Mouse (Mus musculus) midbrain, embryonic 16.5 days (tissue): ENCODE data around the gene Rps25. TPM values are rescaled to one million over a fixed set of nuclear protein-coding genes. Genes with fewer than 3 reads are reported as not detected.
"Not testable (repeated sequence)": the region's sequence is repeated elsewhere in the genome, so short reads cannot be mapped to it uniquely, and the experiment has no call there.

ENCODE experiments used
- ATAC-seq: fragments of 200-750 bp; cut with Nextera tagmentation; 2 replicates; pipeline ENCODE4 v1.8.0; 2017; ENCODE audit warnings: moderate TSS enrichment
- H3K27ac ChIP-seq: fragments of 300-500 bp; sonication (generic); 2 replicates; pipeline ENCODE4 v1.5.1; 2014; ENCODE audit warnings: mild to moderate bottlenecking, low read length, mixed read lengths
- H3K27me3 ChIP-seq: fragments of 300-500 bp; sonication (generic); 2 replicates; pipeline ENCODE4 v1.6.1; 2014; ENCODE audit warnings: low read depth, low read length, mixed read lengths; ENCODE audit not compliant: control insufficient read depth, insufficient read depth
- H3K36me3 ChIP-seq: fragments of 300-500 bp; sonication (generic); 2 replicates; pipeline ENCODE4 v1.6.1; 2014; ENCODE audit warnings: mild to moderate bottlenecking, low read length, moderate library complexity, mixed read lengths; ENCODE audit not compliant: control insufficient read depth, insufficient read depth
- H3K4me1 ChIP-seq: fragments of 300-500 bp; sonication (generic); 2 replicates; pipeline ENCODE4 v1.6.1; 2014; ENCODE audit warnings: mild to moderate bottlenecking, low read length, mixed read lengths; ENCODE audit not compliant: control insufficient read depth, insufficient read depth
- H3K4me2 ChIP-seq: fragments of 300-500 bp; sonication (generic); 2 replicates; pipeline ENCODE4 v1.6.1; 2014; ENCODE audit warnings: mild to moderate bottlenecking, low read length, mixed read lengths
- H3K4me3 ChIP-seq: fragments of 300-500 bp; sonication (generic); 2 replicates; pipeline ENCODE4 v1.5.1; 2014; ENCODE audit warnings: low read depth, mild to moderate bottlenecking, low read length, moderate library complexity, mixed read lengths
- H3K9ac ChIP-seq: fragments of 300-500 bp; sonication (generic); 2 replicates; pipeline ENCODE4 v1.6.1; 2014; ENCODE audit warnings: low read depth, low read length, mixed read lengths
- H3K9me3 ChIP-seq: fragments of 300-500 bp; sonication (generic); replicated peaks from 2 replicates; pipeline ENCODE4 v1.6.1; 2014; ENCODE audit warnings: mild to moderate bottlenecking, low read length, mixed read lengths; ENCODE audit not compliant: control insufficient read depth, poor library complexity, severe bottlenecking
- WGBS: fragments of 180-500 bp; shearing (Covaris S2); extraction: QIAGEN DNeasy Blood & Tissue Kit; methylation state at CpG from one replicate; pipeline ENCODE4 v1.1.7; 2014; 5-methylcytosine and 5-hydroxymethylcytosine counted together
- polyA plus RNA-seq: library from polyadenylated mRNA; unstranded; fragments of >200 nt; fragmentation: Nextera tagmentation; extraction: Ambion mirVana; gene quantifications from 2 replicates; pipeline ENCODE4 v1.2.1, GENCODE M21; 2015

Gene Rps25
- polyA plus RNA-seq, 1 experiment from 2014 or later = 926 TPM

- H3K4me1 ChIP-seq = peaks cover 18% of the 10 kb centered on the region
- H3K9me3 ChIP-seq = no peaks in the 10 kb centered on the region
- H3K9ac ChIP-seq = 0 out of 2 replicates have a peak overlapping the region, but pooled peaks have one; percentile 13
- no peak for ATAC-seq
- peak overlapping the region; percentile 76 for H3K4me3 ChIP-seq
- peaks cover 17% of the 10 kb centered on the region for H3K36me3 ChIP-seq
- H3K27ac ChIP-seq = no peak overlapping the region
- H3K27me3 ChIP-seq = no peaks in the 10 kb centered on the region
- 8% methylated on average over 4 of the region's 4 CpGs for WGBS
- peak overlapping the region; percentile 84 for H3K4me2 ChIP-seq
Observed at GRCm38 (mm10) chr9:44398087-44398486, 8.9 kb upstream of the Rps25 start.

GRCm38 (mm10) chr9:44398551-44398950 is 8.4 kb upstream of the Rps25 start:
- no peak overlapping the region for H3K27ac ChIP-seq
- no peak for ATAC-seq

GRCm38 (mm10) chr9:44399114-44399794 is 7.7 kb upstream of the Rps25 start:
- Histone ChIP-seq H3K9me3 (no peaks in the 10 kb centered on the region), H3K4me3 (no peak overlapping the region), H3K4me2 (no peak overlapping the region), H3K27me3 (no peaks in the 10 kb centered on the region), H3K36me3 (peaks cover 27% of the 10 kb centered on the region), H3K4me1 (peaks cover 18% of the 10 kb centered on the region), H3K9ac (no peak overlapping the region), H3K27ac (no peak overlapping the region)
- no peak for ATAC-seq
- WGBS = 87% methylated on average over 13 of the region's 13 CpGs

More at GRCm38 (mm10) chr9:44398551-44398950, 8.4 kb upstream of the Rps25 start:
- Histone ChIP-seq H3K4me3 (no peak overlapping the region), H3K4me2 (peak overlapping the region; percentile 84; the same call in 1 of the 2 replicates), H3K27me3 (no peaks in the 10 kb centered on the region), H3K4me1 (peaks cover 18% of the 10 kb centered on the region), H3K9ac (no peak overlapping the region), H3K36me3 (peaks cover 20% of the 10 kb centered on the region), H3K9me3 (no peaks in the 10 kb centered on the region)
- WGBS = 82% methylated on average over 9 of the region's 9 CpGs

GRCm38 (mm10) chr9:44399795-44400114 is 7.2 kb upstream of the Rps25 start:
- Histone ChIP-seq H3K9me3 (no peaks in the 10 kb centered on the region), H3K4me2 (no peak overlapping the region), H3K27me3 (no peaks in the 10 kb centered on the region), H3K4me1 (peaks cover 18% of the 10 kb centered on the region), H3K27ac (no peak overlapping the region), H3K4me3 (no peak overlapping the region), H3K9ac (no peak overlapping the region), H3K36me3 (peaks cover 31% of the 10 kb centered on the region)
- ATAC-seq = no peak
- WGBS = 97% methylated on average over 6 of the region's 6 CpGs

- Histone ChIP-seq H3K9me3 (no peaks in the 10 kb centered on the region), H3K27me3 (no peaks in the 10 kb centered on the region), H3K27ac (no peak overlapping the region), H3K4me1 (peaks cover 27% of the 10 kb centered on the region), H3K9ac (no peak overlapping the region), H3K4me2 (no peak overlapping the region), H3K36me3 (peaks cover 39% of the 10 kb centered on the region), H3K4me3 (no peak overlapping the region)
- ATAC-seq = no peak
- WGBS = 86% methylated on average over 4 of the region's 4 CpGs
Observed at GRCm38 (mm10) chr9:44401081-44401480, 5.9 kb upstream of the Rps25 start.

GRCm38 (mm10) chr9:44405011-44405410 is 1.9 kb upstream of the Rps25 start:
- H3K36me3 ChIP-seq = peaks cover 43% of the 10 kb centered on the region
- no peak overlapping the region for H3K27ac ChIP-seq
- no peaks in the 10 kb centered on the region for H3K27me3 ChIP-seq
- no peak for ATAC-seq
- 84% methylated on average over 3 of the region's 3 CpGs for WGBS
- no peaks in the 10 kb centered on the region for H3K9me3 ChIP-seq
- peaks cover 19% of the 10 kb centered on the region for H3K4me1 ChIP-seq
- no peak overlapping the region for H3K4me3 ChIP-seq
- no peak overlapping the region for H3K9ac ChIP-seq
- no peak overlapping the region for H3K4me2 ChIP-seq

GRCm38 (mm10) chr9:44407752-44408097 is 786 bp downstream of the Rps25 start:
- Histone ChIP-seq H3K27ac (peak overlapping the region; percentile 98), H3K4me2 (peak overlapping the region; percentile 71), H3K9ac (peak overlapping the region; percentile 84), H3K4me3 (peak overlapping the region; percentile 79), H3K9me3 (no peaks in the 10 kb centered on the region), H3K4me1 (peaks cover 19% of the 10 kb centered on the region), H3K27me3 (no peaks in the 10 kb centered on the region), H3K36me3 (peaks cover 34% of the 10 kb centered on the region)
- 0% methylated on average over 24 of the region's 24 CpGs for WGBS
- ATAC-seq = no peak; the same call in 1 of the 2 replicates

GRCm38 (mm10) chr9:44408693-44409092 is 1.8 kb downstream of the Rps25 start:
- not testable (repeated sequence) for H3K27me3 ChIP-seq, ATAC-seq, H3K27ac ChIP-seq, H3K9me3 ChIP-seq
- peaks cover 19% of the 10 kb centered on the region for H3K4me1 ChIP-seq
- H3K9ac ChIP-seq = peak overlapping the region; percentile 84; the same call in 1 of the 2 replicates
- H3K36me3 ChIP-seq = peaks cover 31% of the 10 kb centered on the region
- 83% methylated on average over 9 of the region's 9 CpGs for WGBS
- peak overlapping the region; percentile 79 for H3K4me3 ChIP-seq
- peak overlapping the region; percentile 71 for H3K4me2 ChIP-seq

- H3K27me3 ChIP-seq = no peaks in the 10 kb centered on the region
- no peak overlapping the region for H3K4me2 ChIP-seq
- H3K4me1 ChIP-seq = peaks cover 15% of the 10 kb centered on the region
- no peak overlapping the region for H3K9ac ChIP-seq
- no peak overlapping the region for H3K4me3 ChIP-seq
- WGBS = 89% methylated on average over 2 of the region's 2 CpGs
- H3K36me3 ChIP-seq = peaks cover 13% of the 10 kb centered on the region; the same call in 1 of the 2 replicates
- H3K27ac ChIP-seq = no peak overlapping the region
- ATAC-seq = no peak
- H3K9me3 ChIP-seq = no peaks in the 10 kb centered on the region
Observed at GRCm38 (mm10) chr9:44410647-44411336, 3.9 kb downstream of the Rps25 start.
